Mouse (Mus musculus) stomach, postnatal 0 days (tissue): ENCODE results near the gene Wsb2.

ENCODE experiments used
- CTCF ChIP-seq: IDR thresholded peaks from 2 replicates; pipeline ENCODE4 v1.5.1; 2016; ENCODE audit warnings: antibody characterized with exemption, low read depth, mild to moderate bottlenecking, moderate library complexity
- EP300 ChIP-seq: optimal IDR thresholded peaks from 2 replicates; pipeline ENCODE3; 2016; ENCODE audit warnings: antibody characterized with exemption

DNA sequence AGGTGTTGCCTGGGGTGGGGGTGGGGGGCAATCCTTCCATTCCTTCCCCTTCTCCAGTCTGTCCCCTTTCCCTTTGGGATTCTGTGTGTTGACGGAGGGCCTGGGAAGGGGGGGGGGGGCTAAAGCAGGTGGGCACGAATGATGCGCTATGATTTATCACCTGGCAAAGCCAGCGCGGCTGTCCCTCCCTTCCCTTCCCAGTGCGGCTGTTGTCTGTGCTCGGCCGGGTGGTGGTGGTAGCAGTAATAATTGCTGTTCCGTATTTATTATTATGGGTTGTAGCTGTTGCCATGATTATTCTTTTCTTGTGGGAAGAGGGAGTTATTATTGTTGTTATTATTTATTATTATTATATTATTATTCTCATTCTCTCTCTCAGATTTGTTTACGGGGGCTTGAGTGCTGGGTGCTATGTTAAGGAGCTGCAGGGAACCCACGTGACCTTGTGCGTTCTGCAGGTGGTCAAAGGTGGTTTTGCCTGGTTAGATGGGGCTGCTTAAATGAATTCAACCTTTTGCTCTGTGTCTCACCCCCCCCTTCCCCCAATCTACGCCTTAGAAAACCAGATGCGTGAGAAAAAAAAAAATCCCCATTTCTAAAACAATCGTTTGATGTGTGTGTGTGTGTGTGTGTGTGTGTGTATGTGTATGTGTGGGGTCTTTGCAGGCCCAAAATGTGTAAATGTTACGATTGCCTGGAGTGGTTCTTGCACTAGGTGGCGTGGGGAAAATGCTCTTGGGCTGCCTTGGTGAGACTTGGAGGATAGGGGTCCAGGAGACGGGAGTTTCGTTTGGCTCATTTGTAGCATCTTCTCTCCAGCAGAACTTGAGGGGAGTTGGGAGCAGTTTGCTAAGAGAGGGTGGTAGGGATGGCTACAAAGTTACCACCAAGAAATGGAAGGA, 58.2 kb downstream of the Wsb2 start:
- TF ChIP-seq CTCF: no peak
- no peak for TF ChIP-seq EP300
